Mouse (Mus musculus) Muller cell, postnatal 12 days (primary cell): ENCODE data around the gene Btbd9.
A peak's percentile ranks its signal among the peaks of the same experiment; 100 is the strongest.

Source experiments
- DNase-seq: peaks from one replicate; pipeline ENCODE4 v3.0.0-alpha.2; 2015; ENCODE audit errors: inconsistent ontology term

The Btbd9 gene

GRCm38 (mm10) chr17:30242647-30243046 lies 333.6 kb downstream of the Btbd9 start:
- DNase-seq, result no peak

- peak; percentile 41 for DNase-seq
Observed at GRCm38 (mm10) chr17:30241720-30242322, 334.5 kb downstream of the Btbd9 start.

- DNase-seq, result no peak
Observed at GRCm38 (mm10) chr17:30241061-30241460, 335.2 kb downstream of the Btbd9 start.

- DNase-seq, result no peak
Observed at GRCm38 (mm10) chr17:30240659-30241058, 335.6 kb downstream of the Btbd9 start.

- no peak for DNase-seq
Observed at GRCm38 (mm10) chr17:30239458-30239857, 336.8 kb downstream of the Btbd9 start.

- no peak for DNase-seq
Observed at GRCm38 (mm10) chr17:30237600-30237999, 338.7 kb downstream of the Btbd9 start.

GRCm38 (mm10) chr17:30236611-30237010 lies 339.7 kb downstream of the Btbd9 start:
- DNase-seq, result peak; percentile 53

- DNase-seq, result no peak
Observed at GRCm38 (mm10) chr17:30235380-30235779, 340.9 kb downstream of the Btbd9 start.

GRCm38 (mm10) chr17:30232698-30233097 lies 343.6 kb downstream of the Btbd9 start:
- no peak for DNase-seq

- no peak for DNase-seq
Observed at GRCm38 (mm10) chr17:30231483-30231882, 344.8 kb downstream of the Btbd9 start.

- no peak for DNase-seq
Observed at GRCm38 (mm10) chr17:30230428-30230827, 345.9 kb downstream of the Btbd9 start.

- peak; percentile 64 for DNase-seq
Observed at GRCm38 (mm10) chr17:30228439-30229215, 347.7 kb downstream of the Btbd9 start.

GRCm38 (mm10) chr17:30225030-30225740 lies 351.1 kb downstream of the Btbd9 start:
- DNase-seq, result no peak

GRCm38 (mm10) chr17:30222837-30223236 lies 353.5 kb downstream of the Btbd9 start:
- no peak for DNase-seq

- DNase-seq, result no peak
Observed at GRCm38 (mm10) chr17:30222361-30222760, 353.9 kb downstream of the Btbd9 start.

GRCm38 (mm10) chr17:30221677-30222076 lies 354.6 kb downstream of the Btbd9 start:
- DNase-seq, result no peak

GRCm38 (mm10) chr17:30215741-30216140 lies 360.5 kb downstream of the Btbd9 start:
- DNase-seq, result no peak

- DNase-seq, result no peak
Observed at GRCm38 (mm10) chr17:30214393-30214792, 361.9 kb downstream of the Btbd9 start.

- no peak for DNase-seq
Observed at GRCm38 (mm10) chr17:30213371-30213770, 362.9 kb downstream of the Btbd9 start.

GRCm38 (mm10) chr17:30212647-30213046 lies 363.6 kb downstream of the Btbd9 start:
- peak; percentile 39 for DNase-seq

- DNase-seq, result no peak
Observed at GRCm38 (mm10) chr17:30210936-30211335, 365.4 kb downstream of the Btbd9 start.

GRCm38 (mm10) chr17:30210262-30210661 lies 366.0 kb downstream of the Btbd9 start:
- no peak for DNase-seq
